Mouse (Mus musculus) liver, postnatal 0 days (tissue): ENCODE results near the gene Pde9a.

Experiments used
- CTCF ChIP-seq: sonication (generic); IDR thresholded peaks from 2 replicates; pipeline ENCODE4 v1.5.1; 2016; ENCODE audit warnings: antibody characterized with exemption, low read depth
- EP300 ChIP-seq: IDR thresholded peaks from 2 replicates; pipeline ENCODE4 v1.6.1; 2016; ENCODE audit warnings: antibody characterized with exemption, low read depth, mild to moderate bottlenecking

DNA sequence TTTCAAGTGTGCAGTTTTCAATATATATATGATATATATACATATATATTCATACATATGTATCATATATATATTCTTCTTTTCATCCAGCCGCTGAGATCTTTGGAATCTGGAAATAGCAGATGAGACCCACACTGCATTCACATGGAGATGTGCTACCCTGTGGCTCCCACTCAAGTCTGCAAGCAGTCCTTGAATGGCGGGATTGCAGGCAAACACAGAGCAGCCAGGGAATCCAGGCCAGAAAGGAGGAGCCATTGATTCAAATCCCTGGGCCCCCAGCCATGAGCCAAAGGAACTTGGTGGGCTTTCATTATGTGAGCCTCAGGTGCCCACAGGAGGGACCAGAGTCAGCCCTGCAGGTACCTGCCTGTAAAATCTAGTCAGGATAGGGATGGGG is 32.8 kb upstream of the Pde9a start:
- TF ChIP-seq CTCF (no peak), EP300 (no peak)
